Mouse (Mus musculus): ENCODE measurements at regions not wholly inside any gene's neighbourhood (a gene's known extent, or its start where the extent isn't known, plus 50 kb on each side); places are given as distances from the start of the nearest gene placed in this dataset.

DNA sequence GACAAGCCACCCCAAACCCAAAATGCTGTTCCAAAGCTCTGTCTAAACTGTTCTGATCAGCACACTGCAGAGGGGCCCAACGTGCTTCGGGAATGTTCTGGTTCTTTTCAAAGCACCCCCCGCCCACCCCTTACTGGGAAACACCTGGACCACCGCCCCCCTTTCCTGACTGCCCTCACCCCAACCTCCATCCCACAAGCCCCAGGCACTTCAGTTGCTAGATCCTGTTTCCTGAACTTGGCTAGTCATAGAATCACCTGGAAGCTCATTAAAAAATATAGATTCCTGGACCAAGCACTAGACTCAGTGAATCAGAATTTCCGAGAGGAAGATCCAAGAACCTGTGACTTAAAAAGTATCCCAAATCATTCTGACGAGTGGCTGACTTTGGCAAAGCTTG lies 80.9 kb upstream of the Rgma start:
- DNase-seq = no peak

GRCm38 (mm10) chr7:73302501-73302900 lies 72.8 kb upstream of the Rgma start:
- DNase-seq = peak; percentile 35

DNA sequence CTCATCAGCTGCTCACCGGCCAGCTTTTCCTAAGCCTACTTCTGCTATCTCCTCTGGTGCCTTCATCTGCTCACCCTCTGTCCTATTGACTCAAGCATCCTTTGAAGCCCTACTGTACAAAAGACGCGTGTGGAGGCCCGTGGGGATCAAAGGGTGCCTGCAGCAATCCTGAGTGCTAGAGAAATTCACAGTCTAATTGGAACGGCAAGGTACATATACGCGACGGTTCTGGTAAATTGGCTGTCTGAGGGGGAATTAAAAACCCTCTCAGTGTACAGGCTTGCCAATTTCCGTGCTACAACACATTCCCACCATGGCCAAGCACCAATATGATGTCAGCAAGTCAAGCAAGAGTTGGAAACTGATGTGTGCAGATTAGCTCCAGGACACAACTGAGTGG lies 71.5 kb upstream of the Rgma start:
- no peak for DNase-seq

- DNase-seq = no peak
Observed at GRCm38 (mm10) chr7:73304799-73305198, 70.5 kb upstream of the Rgma start.

GRCm38 (mm10) chr7:73305286-73305975 lies 69.9 kb upstream of the Rgma start:
- DNase-seq = no peak

DNA sequence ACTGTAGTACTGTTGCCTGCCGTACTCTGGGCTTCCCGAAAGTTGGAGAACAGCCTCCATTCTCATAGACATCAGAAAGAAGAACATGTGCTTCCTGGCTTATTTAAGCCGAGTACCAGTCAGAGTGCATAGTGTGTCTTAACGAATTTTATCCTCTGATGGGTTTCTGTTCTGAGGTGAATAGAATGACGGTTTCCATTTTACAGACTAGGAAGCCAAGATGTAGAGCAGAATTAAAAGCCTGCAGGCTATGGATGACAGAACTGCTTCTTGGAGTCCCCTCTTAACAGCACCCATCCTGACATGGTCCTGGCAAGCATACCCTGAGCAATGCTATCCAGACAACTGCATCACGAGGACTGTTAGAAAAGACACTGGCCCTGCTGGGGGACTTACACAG lies 69.0 kb upstream of the Rgma start:
- no peak for DNase-seq

DNA sequence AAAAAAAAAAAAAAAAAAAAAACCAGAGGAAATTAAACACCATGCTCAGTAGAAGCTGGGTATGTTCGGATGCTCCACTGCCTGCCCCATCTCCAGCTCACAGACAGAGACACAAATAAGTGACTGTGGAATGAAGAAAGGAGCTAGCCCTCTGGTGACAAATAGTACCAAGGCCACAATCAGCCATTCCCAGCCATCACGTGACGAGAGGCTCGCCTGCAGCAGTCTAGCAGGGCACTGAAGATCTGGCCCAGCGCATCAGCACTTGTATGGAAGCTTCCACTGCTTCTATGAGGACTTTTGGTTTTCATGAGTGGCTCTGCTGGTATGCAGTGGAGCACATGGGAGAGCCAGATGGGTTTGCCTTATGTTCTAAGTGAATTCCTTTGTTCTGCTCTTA lies 68.6 kb upstream of the Rgma start:
- no peak for DNase-seq

DNA sequence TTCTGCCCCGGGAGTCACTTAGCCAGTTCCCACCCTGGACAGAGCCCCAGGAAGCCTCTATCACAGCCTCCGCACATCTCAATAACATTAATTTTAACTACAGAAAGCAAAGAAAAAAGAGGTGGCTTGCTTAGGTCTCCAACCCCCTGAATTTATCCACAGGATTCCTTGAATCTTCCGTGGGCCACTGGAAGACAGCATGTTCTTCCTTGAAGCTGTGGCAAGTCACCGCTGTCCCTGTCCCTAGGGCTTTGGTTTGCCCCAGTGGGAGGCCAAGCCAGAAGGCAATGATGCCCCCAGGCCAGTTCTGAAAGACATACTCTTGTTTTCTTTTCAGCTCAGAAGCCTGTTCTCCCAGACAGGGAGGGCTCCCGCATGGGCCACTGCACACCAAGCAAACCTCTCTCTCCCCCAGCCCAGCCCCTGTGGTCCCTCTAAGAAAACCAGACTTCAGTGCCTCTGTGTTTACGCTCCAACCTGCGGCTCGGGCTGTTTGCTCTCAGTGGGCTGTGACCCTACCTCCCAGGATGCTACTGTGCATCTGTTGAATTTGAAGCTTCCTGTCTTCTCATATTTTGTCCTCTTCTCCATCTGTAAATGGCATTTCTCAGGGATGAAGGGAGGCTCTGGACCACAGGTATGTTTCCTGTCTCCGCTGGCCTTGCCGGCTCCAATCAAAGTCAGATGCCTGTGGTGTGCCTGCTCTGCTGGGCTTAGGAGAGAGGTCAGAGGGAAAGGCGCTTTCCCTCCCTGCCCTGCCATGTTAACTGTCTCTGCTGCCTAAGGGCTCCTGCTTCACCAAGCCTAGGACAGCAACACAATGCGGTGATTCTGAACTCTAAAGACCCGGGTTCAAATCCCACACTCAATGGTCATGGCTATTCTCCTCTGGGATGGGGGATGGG lies 67.5 kb upstream of the Rgma start:
- no peak for DNase-seq

GRCm38 (mm10) chr7:73308981-73309380 lies 66.3 kb upstream of the Rgma start:
- DNase-seq = no peak

GRCm38 (mm10) chr7:73310056-73310455 lies 65.3 kb upstream of the Rgma start:
- no peak for DNase-seq

- DNase-seq = no peak
Observed at GRCm38 (mm10) chr7:73310581-73311136, 64.7 kb upstream of the Rgma start.

DNA sequence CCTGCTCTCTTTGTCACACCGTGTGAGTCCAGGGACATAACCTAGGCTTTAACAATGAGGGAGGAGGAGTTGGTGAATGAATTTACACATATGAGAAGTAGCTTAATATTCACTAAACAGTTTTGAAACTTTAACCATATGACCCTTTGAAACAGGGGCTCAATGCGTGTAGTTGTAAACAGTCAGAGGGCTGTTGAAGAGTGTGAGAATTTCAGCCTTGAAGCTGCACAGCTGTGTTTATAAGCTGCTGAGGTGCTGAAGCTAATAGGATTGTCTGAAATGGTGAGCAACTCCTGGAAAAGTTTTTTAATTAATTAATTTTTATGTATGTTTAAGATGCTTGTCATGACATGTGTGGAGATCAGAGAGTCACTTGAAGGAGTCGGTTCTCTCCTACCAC lies 59.8 kb upstream of the Rgma start:
- DNase-seq = no peak

DNA sequence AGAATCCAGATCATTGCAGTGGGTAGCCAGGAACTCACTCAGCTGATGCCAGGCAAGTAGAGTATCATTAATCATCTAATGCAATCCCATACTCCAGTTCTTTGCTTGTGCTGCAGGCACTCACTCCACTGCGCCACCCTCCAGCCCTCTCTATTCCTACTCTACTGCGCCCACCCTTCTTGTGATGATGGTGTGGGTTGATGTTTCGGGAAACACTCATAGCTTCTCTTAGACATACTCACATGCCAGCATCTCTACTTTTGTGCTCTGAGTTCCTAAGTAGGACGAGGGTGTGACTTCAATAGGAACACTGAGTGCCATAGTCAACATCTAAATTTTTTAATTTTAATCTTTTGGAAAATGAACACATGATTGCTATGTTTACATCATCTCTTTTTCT lies 57.7 kb upstream of the Rgma start:
- DNase-seq = no peak

- no peak for DNase-seq
Observed at GRCm38 (mm10) chr7:73319004-73319403, 56.3 kb upstream of the Rgma start.

GRCm38 (mm10) chr7:73319994-73320393 lies 55.3 kb upstream of the Rgma start:
- no peak for DNase-seq

DNA sequence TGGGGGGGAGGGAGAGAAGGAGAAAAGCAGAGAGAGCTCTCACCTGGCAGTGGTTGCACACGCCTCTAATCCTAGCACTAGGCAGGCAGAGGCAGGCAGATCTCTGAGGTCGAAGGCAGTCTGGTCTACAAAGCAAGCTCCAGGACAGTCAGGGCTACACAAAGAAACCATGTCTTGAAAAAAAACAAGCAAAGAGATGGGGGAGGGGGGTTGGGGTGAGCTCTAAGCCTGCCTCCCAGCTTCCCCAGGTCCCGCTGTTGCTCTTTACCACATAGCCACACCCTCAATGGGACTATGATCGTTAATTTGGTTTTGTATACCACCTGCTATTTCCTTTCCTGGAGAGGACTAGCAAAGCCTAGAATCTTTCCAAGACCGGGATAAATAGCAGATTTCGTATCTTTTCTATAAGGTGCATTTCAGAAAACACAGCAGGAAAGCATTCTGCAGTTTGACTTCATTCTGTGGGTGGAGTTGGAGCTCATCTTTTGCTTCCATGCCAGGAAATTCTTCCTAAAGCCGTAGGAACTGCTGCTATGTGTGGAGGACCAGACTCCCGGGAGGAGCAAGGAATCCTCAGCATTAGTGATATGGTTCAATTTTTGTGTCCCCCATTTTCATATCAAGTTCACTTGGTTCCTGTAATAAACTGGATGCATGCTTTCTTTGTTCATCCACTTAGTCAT lies 52.7 kb upstream of the Rgma start:
- DNase-seq = no peak

DNA sequence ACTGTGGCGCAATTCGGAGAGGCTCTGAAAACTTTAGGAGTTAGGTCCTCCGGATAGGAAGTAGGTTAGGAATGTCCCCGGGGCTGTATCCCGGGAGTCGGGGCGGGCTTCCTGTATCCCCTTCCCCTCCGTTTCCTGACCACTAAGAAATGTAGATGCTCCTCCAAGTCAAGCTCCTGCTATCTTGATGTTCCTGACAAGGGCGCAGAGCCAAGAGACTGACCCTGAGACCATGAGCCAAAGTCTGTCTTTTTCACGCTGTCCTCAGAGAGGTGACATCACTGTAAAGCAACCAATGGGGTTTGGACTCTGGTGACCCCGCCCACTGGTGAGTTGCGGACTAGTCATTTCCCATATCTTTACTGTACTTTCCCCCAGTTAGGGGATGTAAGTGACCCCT lies 51.8 kb upstream of the Rgma start:
- DNase-seq = no peak

GRCm38 (mm10) chr7:73325503-73325902 lies 49.8 kb upstream of the Rgma start:
- no peak for DNase-seq
